Mouse (Mus musculus): ENCODE results near the gene Pin4.

DNA sequence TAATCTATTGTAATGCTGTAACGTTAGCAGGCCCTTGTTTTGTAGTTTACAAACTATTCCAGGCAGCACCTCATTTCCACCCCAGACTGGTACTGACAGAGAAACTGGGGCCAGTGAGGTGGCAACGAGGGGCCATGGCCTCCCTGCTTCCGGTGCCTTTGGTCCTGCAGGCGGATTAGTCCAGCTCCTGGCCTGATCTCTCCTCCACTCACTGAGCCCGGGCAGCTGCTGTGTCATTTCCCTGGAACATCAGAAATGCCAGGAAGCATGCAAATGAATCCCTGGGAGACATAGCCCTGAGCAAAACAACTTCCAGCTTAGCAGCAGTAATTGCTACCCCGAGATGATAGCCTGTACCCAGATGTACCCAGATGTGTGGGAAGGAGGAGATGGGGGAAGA lies 47.7 kb downstream of the Pin4 start:
- TF ChIP-seq POLR2A (IDR thresholded peaks at IDR 0.05; ENCODE audit: extremely low read depth, insufficient read depth, low read length) (no peak), CTCF (IDR thresholded peaks at IDR 0.05; ENCODE audit: low read depth, low read length) (no peak)
